8 mouse cellular contexts compared by ENCODE assay signal in genomic region chr3:79627484-79628181, GRCm38 (mm10). TPM values are rescaled to one million over a fixed set of nuclear protein-coding genes. Genes with fewer than 3 reads are reported as not detected.
DNase-seq lines count a peak whose midpoint lies in the region; ATAC-seq lines count a peak whose summit lies in the region.

No protein-coding gene starts in this region.

- H3K4me2 ChIP-seq in heart, embryonic 16.5 days (ENCODE audit: low read depth, low read length), result peak overlapping the region; percentile 83
- peak overlapping the region; percentile 75 for H3K4me2 ChIP-seq in forebrain, embryonic 12.5 days
- H3K4me2 ChIP-seq in liver, embryonic 13.5 days, result peak overlapping the region; percentile 86

- intact Hi-C loops in left cerebral cortex, postnatal 10 days (cut with DNase I), result no loop called here

- WGBS in heart, embryonic 16.5 days, result 15% methylated on average over 10 of the region's 10 CpGs
- WGBS in forebrain, embryonic 12.5 days, result 39% methylated on average over 10 of the region's 10 CpGs
- 16% methylated on average over 10 of the region's 10 CpGs for WGBS in liver, embryonic 13.5 days (ENCODE audit: insufficient replicate concordance)

- no peak for DNase-seq in heart, adult 8-10 months (ENCODE audit: low spot score)
- DNase-seq in MEL-GATA-1-ER (ENCODE audit: extremely low read depth, low read depth), result peak; percentile 71
- DNase-seq in liver, embryonic 13.5 days, result no peak
- no peak for DNase-seq in left cerebral cortex, postnatal 10 days (ENCODE audit: extremely low spot score in 1 of 2, low spot score in 2 of 2)
- no peak for DNase-seq in adrenal gland, adult (ENCODE audit: inconsistent age in 2 of 2, low spot score in 1 of 2)
- no peak for DNase-seq in cerebellum, adult 9-11 months

- no peaks in the 10 kb centered on the region for H3K9me3 ChIP-seq in heart, embryonic 16.5 days (replicated peaks; ENCODE audit: control insufficient read depth, low read length)
- peaks cover 3% of the 10 kb centered on the region; the same call in 1 of the 2 replicates for H3K9me3 ChIP-seq in forebrain, embryonic 12.5 days
- H3K9me3 ChIP-seq in liver, embryonic 13.5 days (replicated peaks), result no peaks in the 10 kb centered on the region

- peaks cover 9% of the 10 kb centered on the region for H3K4me1 ChIP-seq in heart, embryonic 16.5 days (ENCODE audit: control insufficient read depth, insufficient read depth, low read length)
- H3K4me1 ChIP-seq in forebrain, embryonic 12.5 days, result peaks cover 14% of the 10 kb centered on the region
- H3K4me1 ChIP-seq in liver, embryonic 13.5 days (replicated peaks), result peaks cover 24% of the 10 kb centered on the region

- H3K27me3 ChIP-seq in heart, embryonic 16.5 days (ENCODE audit: control insufficient read depth, insufficient read depth, low read length), result no peaks in the 10 kb centered on the region
- H3K27me3 ChIP-seq in forebrain, embryonic 12.5 days, result no peaks in the 10 kb centered on the region
- no peaks in the 10 kb centered on the region for H3K27me3 ChIP-seq in liver, embryonic 13.5 days

- no peak for ATAC-seq in heart, embryonic 16.5 days (replicated peaks; ENCODE audit: extremely low read depth, insufficient read depth, low FRiP score)
- ATAC-seq in forebrain, embryonic 12.5 days (ENCODE audit: low FRiP score), result no peak
- no peak for ATAC-seq in liver, embryonic 13.5 days (ENCODE audit: low read depth)

- H3K36me3 ChIP-seq in heart, embryonic 16.5 days (ENCODE audit: control insufficient read depth, insufficient read depth), result peaks cover 13% of the 10 kb centered on the region
- peaks cover 17% of the 10 kb centered on the region for H3K36me3 ChIP-seq in forebrain, embryonic 12.5 days (replicated peaks)
- H3K36me3 ChIP-seq in liver, embryonic 13.5 days, result peaks cover 17% of the 10 kb centered on the region

- H3K27ac ChIP-seq in heart, embryonic 16.5 days (ENCODE audit: low read length), result peak overlapping the region; percentile 92
- H3K27ac ChIP-seq in forebrain, embryonic 12.5 days, result no peak overlapping the region
- peak overlapping the region; percentile 95 for H3K27ac ChIP-seq in liver, embryonic 13.5 days

- peak overlapping the region; percentile 86 for H3K4me3 ChIP-seq in heart, embryonic 16.5 days (ENCODE audit: low read length)
- peak overlapping the region; percentile 72 for H3K4me3 ChIP-seq in forebrain, embryonic 12.5 days (replicated peaks)
- H3K4me3 ChIP-seq in liver, embryonic 13.5 days (replicated peaks), result peak overlapping the region; percentile 87

- H3K9ac ChIP-seq in heart, embryonic 16.5 days (ENCODE audit: low read length), result peak overlapping the region; percentile 87
- H3K9ac ChIP-seq in forebrain, embryonic 12.5 days, result peak overlapping the region; percentile 64; the same call in 1 of the 2 replicates
- H3K9ac ChIP-seq in liver, embryonic 13.5 days, result peak overlapping the region; percentile 86

RNA-seq across cellular contexts. Expression of gene 4930579G24Rik, which starts 1.2 kb away (rescaled TPM):
- polyA plus RNA-seq in heart, embryonic 16.5 days (2015; fragmentation: Nextera tagmentation; extraction: Ambion mirVana), result 21.6 and 27.6 TPM in 2 replicates
- total RNA-seq in heart, adult 8-10 months (2022), result 1 to 10 TPM; 1.6 to 1.7 (median 1.6) TPM
- 18.1 and 19.5 TPM in 2 replicates for polyA plus RNA-seq in forebrain, embryonic 12.5 days (2016; fragmentation: Nextera tagmentation; extraction: Ambion mirVana)
- 20.5 and 23.4 TPM in 2 replicates for polyA plus RNA-seq in liver, embryonic 13.5 days (2015; fragmentation: Nextera tagmentation; extraction: Ambion mirVana)
- total RNA-seq in left cerebral cortex, postnatal 10 days (2021), result 1 to 10 TPM; 1.5 to 1.8 TPM

RNA-seq across cellular contexts. Expression of gene Etfdh, which starts 1.7 kb away (rescaled TPM):
- 227 and 228 TPM in 2 replicates for polyA plus RNA-seq in heart, embryonic 16.5 days (2015; fragmentation: Nextera tagmentation; extraction: Ambion mirVana)
- 100 to 1,000 TPM; 563 to 663 (median 598) TPM for total RNA-seq in heart, adult 8-10 months (2022)
- polyA plus RNA-seq in forebrain, embryonic 12.5 days (2016; fragmentation: Nextera tagmentation; extraction: Ambion mirVana), result 42.2 and 42.5 TPM in 2 replicates
- 38.8 and 45.8 TPM in 2 replicates for polyA plus RNA-seq in liver, embryonic 13.5 days (2015; fragmentation: Nextera tagmentation; extraction: Ambion mirVana)
- total RNA-seq in left cerebral cortex, postnatal 10 days (2021), result 10 to 100 TPM; 26.0 to 27.3 TPM

RNA-seq across cellular contexts. Expression of gene Ppid, which starts 36.5 kb away (rescaled TPM):
- polyA plus RNA-seq in heart, embryonic 16.5 days (2015; fragmentation: Nextera tagmentation; extraction: Ambion mirVana), result 99.8 and 119 TPM in 2 replicates
- total RNA-seq in heart, adult 8-10 months (2022), result 10 to 100 TPM; 37.7 to 45.5 (median 41.7) TPM
- polyA plus RNA-seq in forebrain, embryonic 12.5 days (2016; fragmentation: Nextera tagmentation; extraction: Ambion mirVana), result 176 and 188 TPM in 2 replicates
- 164 and 208 TPM in 2 replicates for polyA plus RNA-seq in liver, embryonic 13.5 days (2015; fragmentation: Nextera tagmentation; extraction: Ambion mirVana)
- total RNA-seq in left cerebral cortex, postnatal 10 days (2021), result 10 to 100 TPM; 66.0 to 68.2 TPM
